Mouse (Mus musculus) mature B cell (primary cell): ENCODE results near the gene Pcnx3.
"Not testable (repeated sequence)": the region's sequence is repeated elsewhere in the genome, so short reads cannot be mapped to it uniquely, and the experiment has no call there.

Experiments used
- in situ Hi-C: fragments of 300-500 bp; cut with MboI; formaldehyde crosslinking; loops from 2 replicates; pipeline ENCODE4 v1.14.3; 2019

Gene Pcnx3

DNA sequence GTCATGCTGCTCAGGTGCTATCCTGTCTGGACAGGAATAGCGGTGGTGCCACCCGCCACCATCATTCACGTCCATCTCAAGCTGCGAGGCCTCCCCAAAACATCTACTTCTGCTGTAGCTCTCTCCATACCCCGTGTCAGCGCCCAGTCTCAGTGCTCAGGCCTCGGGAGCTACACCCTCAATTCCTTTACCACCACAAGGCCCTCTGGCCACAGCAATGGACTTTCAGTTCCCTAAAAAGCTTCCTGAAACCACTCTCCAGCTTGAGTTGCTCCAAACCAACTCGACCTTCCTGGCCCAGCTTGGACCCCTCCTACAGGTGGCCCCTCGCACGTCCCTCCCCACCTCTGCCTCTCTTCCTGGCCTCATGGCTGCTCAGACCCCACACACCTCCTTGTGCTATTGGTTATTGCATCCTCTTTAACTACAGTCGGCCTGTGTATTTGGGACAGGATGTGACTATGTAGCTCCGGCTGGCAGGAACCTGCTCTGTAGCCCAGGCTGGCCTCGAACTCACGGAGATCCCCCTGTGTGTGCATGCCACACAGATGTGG is 23.3 kb upstream of the Pcnx3 start:
- in situ Hi-C loops = no loop called here

DNA sequence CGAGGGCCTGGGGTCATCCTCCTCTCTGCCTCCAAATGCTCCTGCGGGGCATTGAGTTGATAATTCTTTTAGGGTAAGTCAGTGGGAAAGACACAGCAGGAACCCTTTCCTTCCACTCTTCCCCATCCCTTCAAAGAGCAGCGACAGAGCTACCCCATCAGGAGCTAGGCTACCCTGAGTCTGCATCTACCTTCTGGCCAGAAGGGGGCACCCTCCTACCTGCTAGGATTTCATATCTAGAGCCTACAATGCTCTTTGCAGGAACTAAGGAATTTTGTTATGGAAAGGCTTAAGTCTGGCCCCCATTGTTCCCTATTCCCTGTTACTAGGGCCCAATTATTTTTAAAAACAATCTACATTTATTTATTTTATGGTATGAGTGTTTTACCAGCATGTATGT is 22.5 kb upstream of the Pcnx3 start:
- in situ Hi-C loops = no loop called here

DNA sequence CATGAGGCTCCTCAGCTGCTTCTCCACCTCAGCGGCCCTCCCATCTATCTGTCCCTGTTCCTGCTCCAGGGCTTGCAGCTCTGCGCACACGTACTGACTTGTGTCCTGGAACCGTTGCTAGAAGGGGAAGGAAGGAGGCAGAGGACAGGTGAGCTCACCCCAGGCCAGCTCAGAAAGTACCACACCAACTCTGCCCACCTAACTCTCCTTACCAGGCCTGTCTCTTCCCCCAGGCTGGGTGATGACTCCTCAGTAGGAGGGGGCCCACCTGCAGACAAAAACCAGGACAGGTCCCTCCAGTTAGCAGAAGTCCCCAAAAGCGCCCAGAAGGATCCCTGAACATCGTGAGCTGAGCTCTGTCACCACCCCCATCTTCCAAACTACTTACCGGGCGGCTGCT is 21.9 kb upstream of the Pcnx3 start:
- in situ Hi-C loops = no loop called here

DNA sequence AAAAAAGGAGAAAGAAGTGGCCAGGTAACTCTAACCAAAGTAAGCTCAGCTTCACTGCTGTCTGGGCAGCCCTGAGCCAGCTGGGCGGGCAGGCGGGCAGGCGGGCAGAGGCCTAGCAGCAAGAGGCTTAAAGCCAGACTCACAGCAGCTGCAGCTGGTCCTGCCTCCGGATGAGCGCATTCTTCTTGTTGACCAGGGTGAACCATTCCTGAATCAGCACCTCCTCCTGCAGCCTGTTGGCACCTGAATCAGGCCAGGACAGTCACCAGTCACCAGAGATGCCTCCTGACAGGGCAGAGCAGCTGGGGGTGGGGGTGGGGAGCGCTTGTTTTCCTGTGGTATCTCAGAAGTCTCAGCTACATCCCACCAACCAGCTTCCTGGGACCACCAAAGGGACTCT is 21.4 kb upstream of the Pcnx3 start:
- in situ Hi-C loops = no loop called here

DNA sequence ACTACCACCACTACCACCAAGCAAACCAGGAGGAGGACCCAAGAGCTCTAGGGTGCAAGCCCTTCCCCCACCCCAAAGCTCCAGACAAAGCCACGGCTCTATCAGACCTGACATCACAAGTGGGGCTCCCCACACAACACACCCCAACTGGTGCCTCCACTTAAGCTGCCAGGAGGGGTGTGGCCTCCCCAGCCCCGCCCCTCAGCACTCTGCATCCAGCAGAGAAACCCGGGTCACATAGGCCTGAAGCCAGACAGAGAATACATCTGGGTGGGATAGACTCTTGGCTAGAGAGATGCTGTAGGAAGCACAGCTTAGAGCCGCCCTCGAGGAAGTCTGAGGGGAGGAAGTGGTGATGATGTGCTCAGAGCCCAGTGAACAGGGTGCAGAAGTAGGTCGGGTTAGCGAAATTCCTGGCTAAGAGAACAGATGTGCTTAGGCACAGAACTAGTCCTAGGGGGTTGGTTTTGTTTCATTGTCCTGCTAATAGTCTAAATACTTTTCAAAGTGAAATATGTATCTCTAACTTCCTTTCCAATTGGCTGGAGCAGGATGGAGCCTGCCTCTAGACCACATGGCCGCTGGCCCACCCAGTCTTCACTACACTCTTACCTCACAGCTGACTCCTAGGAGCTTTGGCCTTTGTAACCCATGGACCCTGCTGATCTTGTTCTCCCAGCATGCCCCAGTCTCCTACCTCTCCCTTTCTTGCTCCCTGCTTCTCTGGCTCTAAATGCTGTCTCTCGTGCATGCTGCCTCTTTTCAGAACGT is 16.3 kb upstream of the Pcnx3 start:
- in situ Hi-C loops = no loop called here

DNA sequence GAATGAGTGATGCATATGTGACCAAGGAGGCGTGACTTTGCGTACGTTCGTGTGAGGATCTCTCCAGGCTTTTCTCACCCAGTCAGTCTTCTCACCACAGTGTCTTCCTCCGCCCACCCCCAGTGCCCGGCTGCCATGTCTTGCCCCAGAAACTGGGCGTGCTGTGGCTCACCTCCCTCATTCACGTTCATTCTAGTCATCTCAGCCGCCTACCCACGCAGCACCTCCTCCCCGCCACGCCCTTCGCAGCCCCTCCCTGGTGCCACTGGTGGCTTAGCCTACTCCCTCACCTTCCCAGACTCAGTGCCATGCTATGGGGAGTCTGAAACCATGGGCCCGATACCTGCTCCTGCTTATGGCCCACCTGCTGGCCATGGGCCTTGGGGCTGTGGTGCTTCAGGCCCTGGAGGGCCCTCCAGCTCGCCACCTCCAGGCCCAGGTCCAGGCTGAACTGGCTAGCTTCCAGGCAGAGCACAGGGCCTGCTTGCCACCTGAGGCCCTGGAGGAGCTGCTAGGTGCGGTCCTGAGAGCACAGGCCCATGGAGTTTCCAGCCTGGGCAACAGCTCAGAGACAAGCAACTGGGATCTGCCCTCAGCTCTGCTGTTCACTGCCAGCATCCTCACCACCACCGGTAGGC is 15.6 kb upstream of the Pcnx3 start, which contains the start of gene Kcnk7:
Gene Kcnk7 (plus strand): TSS at position 205 of the 638 bp plus-strand sequence.
- in situ Hi-C loops = no loop called here

DNA sequence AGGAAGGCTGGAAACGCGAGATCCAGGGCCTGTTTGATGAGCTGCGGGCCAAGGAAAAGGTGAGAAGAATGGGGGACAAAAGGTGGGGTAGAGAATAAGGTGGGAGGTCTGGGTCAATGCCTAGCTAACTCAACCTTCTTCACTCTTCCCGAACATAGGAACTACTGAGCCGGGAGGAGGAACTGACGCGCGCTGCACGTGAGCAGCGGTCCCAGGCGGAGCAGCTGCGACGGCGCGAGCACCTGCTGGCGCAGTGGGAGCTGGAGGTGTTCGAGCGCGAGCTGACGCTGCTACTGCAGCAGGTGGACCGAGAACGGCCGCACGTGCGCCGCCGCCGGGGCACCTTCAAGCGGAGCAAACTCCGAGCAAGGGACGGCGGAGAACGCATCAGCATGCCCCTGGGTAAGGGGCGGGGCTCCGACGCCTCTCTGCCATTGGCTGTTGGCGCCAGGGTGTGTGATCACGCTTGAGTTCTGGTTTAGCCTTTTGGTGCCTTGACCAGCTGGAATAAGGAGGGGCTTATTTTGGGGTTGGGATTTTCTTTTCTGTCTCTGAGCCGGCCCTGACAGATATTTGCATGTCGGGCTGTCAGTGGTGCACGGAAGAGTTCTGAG is 7.2 kb upstream of the Pcnx3 start:
- in situ Hi-C loops = no loop called here

DNA sequence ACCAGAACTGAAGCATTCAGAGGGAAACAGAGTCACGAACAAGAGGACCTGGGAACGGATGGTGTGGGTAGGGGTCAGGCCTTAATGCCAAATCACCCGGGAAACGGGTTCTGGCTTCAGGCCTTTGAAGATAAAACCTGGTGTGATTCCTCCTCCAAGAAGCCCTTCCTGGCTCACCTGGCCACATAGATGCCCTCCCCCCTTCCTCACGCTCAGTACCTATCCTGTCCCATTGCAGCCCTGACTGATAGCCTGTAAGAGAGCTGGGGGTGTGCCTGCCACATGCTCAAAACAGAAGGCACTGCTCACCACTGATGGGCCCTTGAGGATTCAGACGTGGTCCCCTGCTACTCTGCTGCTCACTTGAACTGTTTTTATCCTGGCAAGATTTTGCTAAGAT is 5.1 kb upstream of the Pcnx3 start:
- in situ Hi-C loops = no loop called here

DNA sequence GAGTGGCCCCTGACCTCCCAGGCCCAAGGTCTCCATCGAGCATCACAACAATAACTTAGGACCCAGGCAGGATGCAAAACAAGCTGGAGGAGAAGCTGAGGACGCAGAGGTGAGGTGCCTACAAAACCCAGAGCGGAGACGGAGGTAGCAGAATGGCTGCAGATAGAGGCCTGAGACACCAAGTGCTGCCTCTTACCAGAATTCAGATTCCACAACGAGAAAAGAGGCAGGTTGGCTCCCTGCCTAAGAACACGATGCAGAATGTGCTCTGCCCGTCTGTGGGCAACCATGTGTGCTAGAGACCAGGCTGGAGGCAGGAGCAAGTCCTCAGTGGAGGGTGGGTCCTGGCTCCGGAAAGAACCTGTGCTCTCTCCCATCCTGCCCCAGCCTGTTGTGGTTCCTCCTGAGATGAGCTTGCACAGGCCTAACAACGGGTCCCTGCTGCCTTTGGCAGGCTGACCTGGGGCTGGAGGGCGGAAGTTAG is 4.2 kb upstream of the Pcnx3 start:
- in situ Hi-C loops = no loop called here

DNA sequence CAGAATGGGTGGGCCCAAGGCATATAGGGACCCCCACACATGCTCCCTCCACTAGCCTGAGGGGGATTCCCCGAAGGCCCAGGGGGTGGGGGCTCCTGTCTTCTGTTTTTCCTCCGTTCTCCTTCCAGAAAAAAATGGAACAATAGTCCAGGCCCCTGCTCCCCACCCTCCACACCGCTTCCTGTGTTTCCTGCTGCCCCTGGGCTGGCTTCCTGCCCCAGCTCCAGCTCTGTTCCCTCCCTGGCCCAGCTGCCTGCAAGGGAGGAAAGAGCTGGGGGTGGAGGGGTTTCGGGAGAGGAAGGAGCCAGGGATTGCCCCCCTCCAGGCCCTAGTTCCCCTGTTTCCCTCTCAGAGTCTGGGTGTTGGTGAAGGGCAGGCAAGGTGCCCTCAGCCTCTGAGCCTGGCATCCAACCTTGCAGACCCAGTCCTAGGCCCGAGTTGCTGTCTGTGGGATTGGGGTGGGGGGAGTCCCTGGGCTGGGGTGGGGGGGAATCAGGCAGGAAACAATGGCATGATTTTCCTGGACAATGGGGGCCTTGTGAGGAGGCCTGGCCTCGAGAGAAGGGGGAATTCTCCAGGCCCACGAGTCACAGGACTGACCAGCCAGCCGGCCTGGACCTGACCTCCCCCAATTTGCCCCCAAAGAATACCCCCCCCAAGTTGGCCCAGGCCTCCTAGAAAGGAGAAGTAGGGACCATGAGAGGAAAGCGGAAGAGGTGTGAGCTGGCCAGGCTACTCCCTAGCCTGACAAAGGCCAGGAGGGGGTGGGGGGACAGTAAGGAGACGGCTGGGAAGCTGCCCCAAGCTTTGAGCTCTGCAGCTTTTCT is 3.6 kb upstream of the Pcnx3 start:
- in situ Hi-C loops = no loop called here

DNA sequence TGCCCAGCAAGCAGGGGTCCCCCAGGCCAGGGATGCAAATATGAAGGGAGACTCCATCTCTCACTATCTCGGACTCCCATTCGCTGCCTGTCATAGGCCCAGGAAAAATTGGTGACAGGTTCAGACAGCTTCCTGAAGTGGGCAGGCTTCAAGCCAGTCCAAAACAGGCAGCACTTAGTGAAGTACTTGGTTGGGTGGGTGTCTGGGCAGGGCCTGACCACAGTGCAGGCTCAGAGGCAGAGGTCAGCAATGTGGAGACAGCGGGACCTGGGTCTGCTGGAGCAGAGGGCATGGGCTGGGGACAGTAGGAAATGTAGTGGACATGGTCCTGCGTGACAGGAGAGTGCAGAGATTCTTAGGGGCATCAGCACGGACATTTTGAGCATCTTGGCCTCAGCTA is 2.9 kb upstream of the Pcnx3 start:
- in situ Hi-C loops = no loop called here

DNA sequence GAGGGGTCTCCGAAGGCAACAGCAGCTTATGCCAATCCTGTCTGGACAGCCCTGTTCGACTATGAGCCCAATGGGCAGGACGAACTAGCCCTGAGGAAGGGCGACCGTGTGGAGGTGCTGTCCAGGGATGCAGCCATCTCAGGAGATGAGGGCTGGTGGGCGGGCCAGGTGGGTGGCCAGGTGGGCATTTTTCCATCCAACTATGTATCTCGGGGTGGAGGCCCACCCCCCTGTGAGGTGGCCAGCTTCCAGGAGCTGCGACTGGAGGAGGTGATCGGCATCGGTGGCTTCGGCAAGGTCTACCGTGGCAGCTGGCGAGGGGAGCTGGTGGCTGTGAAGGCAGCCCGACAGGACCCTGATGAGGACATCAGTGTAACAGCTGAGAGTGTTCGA is 1.6 kb upstream of the Pcnx3 start:
- in situ Hi-C loops = no loop called here

DNA sequence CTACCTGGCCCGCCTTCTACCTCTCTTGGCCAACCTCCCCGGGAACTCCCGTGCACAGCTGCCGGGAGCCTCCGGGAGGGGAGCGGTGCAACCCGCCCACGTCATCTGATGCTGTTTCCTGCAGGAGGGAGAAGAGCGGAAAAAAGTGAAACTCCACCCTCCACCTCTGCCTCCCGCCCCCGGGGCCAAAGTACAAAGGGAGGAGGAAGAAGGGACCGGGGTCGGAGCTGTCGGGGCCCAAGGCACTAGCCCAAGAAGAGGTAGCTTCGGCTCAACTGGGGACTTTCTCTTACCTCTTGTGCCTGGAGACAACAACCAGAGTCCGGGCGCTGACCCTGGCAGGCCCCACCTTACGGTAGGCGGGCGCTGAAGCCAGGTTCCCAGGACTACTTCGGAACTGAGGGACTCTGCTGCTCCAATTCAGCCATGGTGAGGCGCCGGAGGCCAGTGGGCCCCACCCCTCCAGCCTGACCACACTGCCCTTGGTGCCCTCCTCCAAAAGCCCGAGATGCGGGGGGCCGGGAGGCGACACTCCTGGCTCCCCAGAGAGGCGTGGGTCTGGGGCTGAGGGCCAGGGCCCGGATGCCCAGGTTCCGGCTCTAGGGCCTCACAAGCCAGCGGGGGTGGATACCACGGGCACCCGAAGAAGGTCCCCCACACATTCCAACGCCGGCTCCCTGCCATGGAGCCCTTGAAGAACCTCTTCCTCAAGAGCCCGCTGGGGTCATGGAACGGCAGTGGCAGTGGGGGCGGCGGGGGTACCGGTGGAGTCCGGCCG is 1.0 kb upstream of the Pcnx3 start:
- in situ Hi-C loops = no loop called here

DNA sequence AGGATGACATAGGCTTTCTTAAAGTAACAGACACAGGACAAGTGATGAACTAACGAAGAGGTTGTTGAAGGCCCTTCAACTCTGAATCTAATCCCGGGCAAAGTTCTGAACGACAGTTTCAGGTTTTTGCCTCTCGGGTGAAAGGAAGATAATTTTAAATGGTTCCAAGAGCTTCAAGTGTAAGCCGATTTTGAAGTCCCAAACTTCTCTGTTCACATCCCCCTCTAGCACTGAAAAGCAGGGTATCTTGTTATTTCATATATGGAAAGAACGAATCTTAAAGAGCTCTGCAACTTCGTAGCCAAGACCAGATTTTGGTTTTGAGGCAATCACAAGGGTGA is 350 bp upstream of the Pcnx3 start:
- in situ Hi-C loops = no loop called here

DNA sequence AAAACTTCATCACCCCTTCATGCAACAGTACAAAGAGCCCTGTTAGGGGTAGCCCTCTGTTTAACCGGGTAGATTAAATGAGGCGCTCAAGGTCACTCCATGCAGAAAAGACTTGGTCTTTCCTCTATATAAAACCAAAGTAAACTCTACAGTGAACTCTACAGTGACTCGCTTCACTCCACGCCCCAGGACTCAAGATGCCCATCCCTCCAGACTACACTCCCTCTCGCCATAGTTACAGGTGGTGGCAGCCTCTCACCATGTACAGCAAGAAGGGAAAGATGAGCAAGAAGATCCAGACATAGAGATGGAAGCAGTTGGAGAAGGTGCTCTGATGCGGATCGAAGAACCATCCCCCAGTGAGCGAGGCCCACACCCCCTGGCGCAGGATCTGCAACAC is 970 bp downstream of the Pcnx3 start:
- in situ Hi-C loops = no loop called here

DNA sequence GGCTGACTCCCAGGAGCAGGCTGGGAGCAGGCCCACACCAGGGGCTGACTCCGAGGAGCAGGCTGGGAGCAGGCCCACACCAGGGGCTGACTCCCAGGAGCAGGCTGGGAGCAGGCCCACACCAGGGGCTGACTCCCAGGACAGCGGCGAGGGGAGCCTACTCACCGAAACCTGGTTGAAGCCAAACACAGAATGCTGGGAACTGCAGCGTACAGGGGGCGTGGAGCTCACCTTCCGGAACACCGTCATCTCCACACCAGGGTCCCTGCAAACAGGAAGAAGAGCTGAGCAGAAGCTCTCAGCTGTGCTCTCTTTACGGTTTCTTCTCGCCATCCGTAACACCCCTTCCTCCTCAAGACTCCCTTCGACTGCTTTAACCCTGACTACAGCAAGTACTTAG is 1.8 kb downstream of the Pcnx3 start:
- in situ Hi-C loops = not testable (repeated sequence)

DNA sequence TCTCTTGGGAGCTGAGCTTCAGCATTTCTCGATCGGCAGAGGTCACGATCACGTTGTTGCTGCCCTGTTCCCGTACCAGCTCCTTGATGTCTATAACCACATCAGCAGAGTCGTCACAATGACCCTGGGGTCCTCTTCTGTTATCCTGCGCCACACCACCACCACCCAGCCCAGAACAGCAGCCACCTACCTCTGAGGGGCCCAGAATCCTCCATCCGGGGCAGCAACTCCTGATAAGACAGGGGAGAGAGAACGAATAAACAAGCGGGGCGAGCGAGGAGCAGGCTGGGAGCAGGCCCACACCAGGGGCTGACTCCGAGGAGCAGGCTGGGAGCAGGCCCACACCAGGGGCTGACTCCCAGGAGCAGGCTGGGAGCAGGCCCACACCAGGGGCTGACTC is 2.3 kb downstream of the Pcnx3 start:
- in situ Hi-C loops = no loop called here

DNA sequence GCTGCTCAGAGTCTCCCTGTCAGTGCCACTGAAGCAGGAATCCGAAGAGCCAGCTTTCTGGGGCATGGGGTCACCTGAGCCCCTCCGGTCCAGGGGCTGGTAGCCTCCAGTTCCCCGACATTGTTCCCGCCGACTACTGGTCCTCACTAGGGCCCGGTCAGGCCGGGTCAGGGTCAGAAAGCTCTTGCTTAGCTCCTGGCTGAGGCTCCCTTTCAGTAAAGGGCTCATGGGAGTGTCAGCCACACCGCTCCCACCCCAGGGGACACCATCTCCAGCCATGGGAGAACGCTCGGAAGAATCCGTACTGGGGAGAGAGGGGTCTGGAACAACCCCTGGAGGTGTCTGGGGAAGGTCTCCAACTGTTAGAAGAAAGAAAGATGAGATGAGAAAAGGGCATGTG is 2.8 kb downstream of the Pcnx3 start:
- in situ Hi-C loops = no loop called here

DNA sequence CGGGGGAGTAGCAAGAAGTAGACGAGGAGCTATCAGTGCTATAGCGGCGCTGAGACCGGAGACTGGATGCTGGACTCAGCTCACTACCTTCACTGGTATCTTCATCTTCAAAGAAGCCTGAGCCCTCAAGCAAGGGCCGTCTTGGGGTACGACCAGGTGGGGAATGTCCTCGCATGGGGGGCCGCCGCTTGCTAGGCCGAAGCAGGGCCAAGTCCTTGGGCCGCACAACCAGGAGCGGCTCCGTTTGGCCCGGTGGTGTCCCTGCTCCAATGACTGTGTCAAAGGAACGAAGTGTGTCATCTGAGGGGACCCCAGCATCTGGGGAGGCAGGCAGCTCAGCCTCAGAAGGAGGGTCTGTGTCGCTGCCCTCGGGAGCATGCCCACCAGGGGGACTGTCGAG is 3.3 kb downstream of the Pcnx3 start:
- in situ Hi-C loops = no loop called here

DNA sequence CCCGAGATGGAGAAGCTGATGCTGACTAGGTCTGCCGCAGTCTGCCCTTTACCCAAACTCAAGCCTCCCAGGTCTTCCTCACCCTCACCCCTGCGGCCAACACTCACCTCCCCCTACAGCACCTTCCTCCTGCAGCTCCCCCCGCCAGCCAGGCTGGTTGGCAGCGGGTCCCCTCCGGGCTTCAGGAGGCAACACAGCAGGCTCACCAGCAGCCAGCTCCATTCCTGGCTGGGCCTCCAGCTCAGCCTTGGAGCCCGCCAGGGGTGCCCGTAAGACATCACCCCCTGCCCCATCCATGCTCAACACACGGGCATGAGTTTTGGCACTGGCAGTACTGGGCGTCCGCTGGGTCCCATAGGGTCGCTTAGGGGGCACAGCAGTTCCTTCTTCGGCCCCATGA is 3.7 kb downstream of the Pcnx3 start:
- in situ Hi-C loops = no loop called here

DNA sequence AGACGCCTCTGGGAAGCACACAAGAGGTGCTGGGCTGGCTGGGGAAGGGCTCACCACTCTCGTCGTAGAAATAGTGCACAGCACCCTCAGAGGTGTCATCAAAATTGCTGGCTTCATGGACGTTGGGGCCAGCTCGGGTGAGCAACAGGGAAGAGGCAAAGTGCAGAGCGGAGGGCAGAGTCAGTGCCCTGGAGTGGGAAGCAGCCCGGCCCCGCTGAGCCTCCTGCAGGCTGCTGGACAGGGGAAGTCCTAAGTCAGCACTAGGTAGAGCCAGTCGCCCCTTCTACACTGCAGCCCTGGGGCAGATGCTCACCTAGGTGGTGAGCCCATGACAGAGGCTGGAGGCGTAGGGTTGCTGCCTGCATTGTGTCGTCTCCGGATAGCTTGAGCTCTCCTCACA is 4.5 kb downstream of the Pcnx3 start:
- in situ Hi-C loops = no loop called here
